Mouse (Mus musculus): ENCODE measurements around the gene Dnajc9. TPM values are rescaled to one million over a fixed set of nuclear protein-coding genes. Genes with fewer than 3 reads are reported as not detected.

Dnajc9 gene
- total RNA-seq, 4 experiments from 2014 or later, result 8.8 to 12.0 (median 11.3) TPM

DNA sequence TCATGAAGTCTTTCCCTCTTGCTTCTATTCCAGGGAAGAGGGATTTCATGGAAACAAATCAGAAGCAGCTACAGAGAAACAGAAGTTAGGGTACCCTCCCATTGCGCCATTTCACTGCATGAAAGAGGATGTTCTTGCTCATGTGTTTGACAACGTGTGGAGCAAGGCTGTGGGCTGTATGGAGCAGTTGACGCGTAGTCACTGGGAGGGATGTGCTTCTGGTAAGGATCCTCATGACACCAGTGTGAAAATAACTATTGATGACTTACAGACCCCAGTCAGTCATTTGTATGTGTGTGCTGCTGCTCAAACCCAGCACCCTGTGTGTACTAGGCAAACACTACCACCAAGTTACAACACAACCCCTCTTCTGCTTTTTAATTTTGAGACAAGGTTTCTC is 25.5 kb downstream of the Dnajc9 start:
- no peak for DNase-seq (ENCODE audit: low spot score in 2 of 2)

GRCm38 (mm10) chr14:20347991-20348541 is 40.6 kb downstream of the Dnajc9 start, which contains the start of the genes Ecd and Fam149b:
Gene Ecd, minus strand, starts transcription at chr14:20348121.
Gene Fam149b, plus strand, starts transcription at chr14:20348162.
- peak; percentile 86 for DNase-seq (ENCODE audit: low spot score in 2 of 2)

- DNase-seq (ENCODE audit: low spot score in 2 of 2), result no peak
Measured at GRCm38 (mm10) chr14:20347441-20347990, 41.2 kb downstream of the Dnajc9 start.

DNA sequence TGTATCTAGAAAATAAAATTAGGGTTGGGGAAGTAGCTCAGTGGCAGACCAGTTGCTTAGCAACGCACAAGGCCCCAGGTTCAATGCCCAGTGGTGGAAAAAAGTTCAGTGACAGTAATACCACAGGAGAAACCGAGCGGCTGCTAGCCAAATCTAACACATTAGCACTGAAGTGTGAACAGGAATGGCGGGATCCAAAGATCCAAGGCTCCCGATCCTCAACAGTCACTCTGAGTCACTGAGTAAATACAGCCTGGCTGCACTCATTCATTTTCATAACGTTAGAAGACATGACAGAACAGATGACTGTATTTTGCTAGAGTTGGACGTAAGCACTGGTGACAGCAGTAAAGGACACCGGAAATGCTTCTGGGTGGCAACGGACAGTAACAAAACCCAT is 42.8 kb downstream of the Dnajc9 start:
- no peak for DNase-seq (ENCODE audit: low spot score in 2 of 2)

GRCm38 (mm10) chr14:20340866-20341265 is 47.8 kb downstream of the Dnajc9 start:
- no peak for DNase-seq (ENCODE audit: low spot score in 2 of 2)

- no peak for DNase-seq (ENCODE audit: low spot score in 2 of 2)
Measured at GRCm38 (mm10) chr14:20340149-20340548, 48.6 kb downstream of the Dnajc9 start.

DNA sequence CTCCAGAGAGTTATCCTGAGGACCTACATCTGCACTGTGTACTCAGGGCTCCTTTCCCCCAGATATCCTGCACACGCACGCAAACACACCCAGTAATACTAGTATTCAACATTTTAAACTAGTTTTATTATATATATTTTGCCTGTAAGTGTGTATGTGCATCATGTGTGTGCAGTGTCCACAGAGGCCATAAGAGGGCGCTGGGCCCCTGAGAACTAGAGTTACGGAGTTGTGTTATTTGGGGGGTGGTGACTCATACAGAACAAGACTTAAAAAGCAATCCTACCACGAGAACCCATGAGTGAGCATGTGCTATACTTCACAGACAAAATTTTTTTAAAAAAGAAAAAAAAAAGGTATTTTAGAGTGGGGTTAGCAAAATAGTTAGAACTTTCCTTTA is 49.3 kb downstream of the Dnajc9 start:
- DNase-seq (ENCODE audit: low spot score in 2 of 2), result no peak

Other genes starting within 250 kb of the Dnajc9 start
- 1 to 10 TPM in 1 of 4 experiments, under 1 TPM in 3; 0.36 to 1.1 (median 0.61) TPM for gene Kcnk5, start 207.1 kb downstream of the Dnajc9 start, total RNA-seq (2022)
- not detected for gene Kcnk16, start 119.7 kb downstream of the Dnajc9 start, total RNA-seq (2022)
- gene Nudt13, start 94.2 kb downstream of the Dnajc9 start, total RNA-seq (2022), result 10 to 100 TPM; 27.8 to 32.6 (median 28.4) TPM
- 10 to 100 TPM; 35.1 to 40.1 (median 37.5) TPM for gene Ecd, start 40.8 kb downstream of the Dnajc9 start, total RNA-seq (2022)
- gene Fam149b, start 40.7 kb downstream of the Dnajc9 start, total RNA-seq (2022), result 10 to 100 TPM; 18.9 to 22.9 (median 21.4) TPM
- gene Mrps16, start 4.7 kb upstream of the Dnajc9 start, total RNA-seq (2022), result 10 to 100 TPM; 50.4 to 57.5 (median 51.0) TPM
- gene Cfap70, start 63.3 kb upstream of the Dnajc9 start, total RNA-seq (2022), result under 1 TPM; 0.11 to 0.29 (median 0.21) TPM
- 10 to 100 TPM; 50.9 to 69.9 (median 56.2) TPM for gene Anxa7, start 91.2 kb upstream of the Dnajc9 start, total RNA-seq (2022)
- gene Mss51, start 108.0 kb upstream of the Dnajc9 start, total RNA-seq (2022), result 100 to 1,000 TPM; 250 to 371 (median 286) TPM
- gene Ppp3cb, start 157.7 kb upstream of the Dnajc9 start, total RNA-seq (2022), result 100 to 1,000 TPM; 187 to 242 (median 207) TPM